Mouse (Mus musculus) retina, adult 2 months (tissue): ENCODE results near the gene Nupr1.
A peak's percentile ranks its signal among the peaks of the same experiment; 100 is the strongest.

Source experiments
- DNase-seq: peaks from one replicate; pipeline ENCODE4 v3.0.0-alpha.2; 2012; ENCODE audit warnings: low read depth, low spot score

Gene Nupr1

DNA sequence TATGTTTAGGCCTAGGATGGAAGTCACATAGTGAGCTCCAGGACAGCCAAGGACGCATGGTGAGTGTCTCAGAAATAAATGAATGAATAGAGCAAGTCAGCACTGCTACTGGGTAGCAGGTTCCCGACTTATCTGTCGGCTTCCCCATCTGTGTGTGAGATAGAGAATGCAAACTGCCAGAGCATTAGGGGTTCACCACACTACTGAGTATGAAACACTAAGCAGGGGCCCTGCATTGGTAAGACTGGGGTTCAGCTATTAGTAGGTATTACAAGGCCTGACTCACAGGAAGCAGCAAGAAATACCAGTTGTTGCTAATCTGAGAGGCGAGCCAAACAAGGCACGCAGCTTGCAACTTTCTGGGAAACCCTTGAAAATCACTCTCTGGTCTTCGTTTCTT lies 31.7 kb downstream of the Nupr1 start:
- no peak for DNase-seq

DNA sequence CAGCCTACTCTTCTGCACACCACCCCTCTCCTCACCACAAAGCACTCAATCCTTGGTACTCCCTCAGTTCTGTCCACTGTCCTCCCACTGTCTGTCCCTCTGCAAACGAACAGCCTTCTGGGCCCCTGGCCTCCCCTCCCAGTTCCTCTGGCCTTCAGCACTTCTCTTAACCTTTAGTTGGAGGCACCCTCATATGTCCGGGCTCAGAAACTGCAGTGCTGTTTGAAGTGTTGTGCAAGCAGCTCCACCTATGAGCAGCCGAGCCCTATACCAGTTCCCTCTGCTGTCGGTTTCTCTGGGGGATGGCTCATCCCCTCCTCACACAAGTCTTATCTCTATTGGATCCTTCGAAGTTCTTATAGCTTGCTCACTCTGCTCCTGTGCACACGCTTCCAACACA lies 34.2 kb downstream of the Nupr1 start:
- DNase-seq: no peak

DNA sequence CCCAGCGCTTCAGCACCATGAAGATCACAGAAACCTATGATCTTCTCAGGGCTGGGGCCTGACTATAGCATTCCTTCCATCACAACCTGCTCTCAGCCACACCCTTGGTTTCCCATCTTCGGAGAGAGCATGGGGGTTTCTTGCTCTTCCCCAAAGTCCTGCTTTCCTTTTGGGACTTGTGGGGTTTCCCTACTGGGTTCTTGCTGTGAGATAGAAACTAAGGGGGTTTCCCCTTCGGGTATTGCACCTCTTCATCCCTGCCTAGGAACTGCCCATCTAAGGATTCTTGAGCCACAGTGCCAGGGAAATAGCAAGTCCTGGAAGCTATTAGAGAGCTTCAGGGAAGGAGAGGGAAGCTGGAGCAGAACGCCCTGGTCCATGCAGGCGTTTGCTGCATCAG lies 34.8 kb downstream of the Nupr1 start:
- no peak for DNase-seq

DNA sequence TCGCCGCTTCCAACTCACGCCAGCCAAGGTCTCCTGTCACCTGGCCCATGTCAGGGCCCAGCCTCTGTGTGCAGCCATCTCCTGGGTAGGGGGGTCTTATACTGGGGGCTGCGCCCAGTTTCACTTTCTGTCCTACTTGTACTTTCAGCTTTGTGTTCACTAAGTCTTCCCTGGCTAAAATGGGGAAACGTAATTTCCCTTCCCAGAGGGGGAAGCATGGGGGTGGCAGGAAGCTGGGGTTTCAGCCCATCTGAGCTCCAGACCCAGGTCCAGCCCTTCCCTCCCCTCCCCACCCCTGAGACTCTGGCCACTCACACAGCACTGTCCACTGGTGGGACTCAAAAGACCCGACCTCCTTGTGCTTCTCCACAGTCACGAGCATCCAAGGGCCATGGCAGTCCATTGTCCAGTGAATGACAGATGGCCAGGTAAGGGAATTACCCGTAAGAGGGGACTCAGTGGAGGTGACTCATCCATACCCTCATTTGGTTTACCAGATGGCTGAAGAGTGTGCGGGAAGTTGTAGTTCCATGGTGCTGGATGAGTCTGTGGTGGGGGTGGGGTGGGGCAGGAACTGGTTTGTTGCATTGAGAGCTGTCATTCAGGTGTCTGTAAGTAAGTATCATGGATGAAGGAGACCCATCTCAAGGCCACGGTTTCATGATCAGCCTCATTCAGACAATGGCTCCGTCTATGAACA lies 35.6 kb downstream of the Nupr1 start, which contains the start of gene Il27:
TSS of gene Il27 (minus strand) at position 80 of the 700 bp plus-strand sequence.
- no peak for DNase-seq

DNA sequence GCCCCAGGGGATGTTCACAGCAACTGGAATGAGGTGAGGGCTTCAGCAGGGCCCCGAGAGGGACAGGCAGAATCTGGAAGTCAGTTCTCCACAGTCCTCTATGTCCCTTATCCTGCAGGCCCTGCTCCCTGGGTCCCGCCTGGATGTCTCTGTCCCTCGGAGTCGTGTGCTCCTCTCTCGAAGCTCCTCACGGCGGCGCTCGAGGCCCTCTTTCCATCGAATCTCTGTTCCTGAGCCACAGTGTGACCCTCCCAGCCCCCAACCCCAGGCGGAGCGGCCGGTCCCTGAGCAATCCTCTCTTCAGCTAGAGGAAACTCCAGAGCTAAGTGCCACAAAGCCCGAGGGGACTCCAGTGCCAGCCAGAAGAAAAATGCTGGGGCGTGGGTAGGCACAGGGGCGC lies 42.9 kb downstream of the Nupr1 start:
- no peak for DNase-seq

DNA sequence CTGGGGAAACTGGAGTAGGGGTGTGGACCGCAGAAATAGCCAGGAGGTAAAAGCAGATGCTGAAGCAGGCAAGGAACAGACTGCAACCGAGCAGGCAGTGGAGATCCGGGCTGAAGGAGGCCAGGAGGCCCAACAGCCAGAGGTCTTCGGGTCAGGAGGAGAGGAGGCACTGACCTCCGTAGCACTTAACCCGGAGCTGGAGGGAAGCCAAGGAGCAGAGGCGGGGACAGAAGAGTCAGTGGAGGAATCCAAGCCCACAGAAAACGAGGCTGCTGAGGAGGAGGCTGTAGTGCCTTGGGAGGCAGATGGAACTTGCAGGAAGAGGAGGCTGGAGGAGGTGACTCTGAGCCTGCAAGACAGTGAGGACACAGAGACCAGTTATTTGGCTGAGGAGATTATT lies 43.8 kb downstream of the Nupr1 start:
- DNase-seq: no peak

DNA sequence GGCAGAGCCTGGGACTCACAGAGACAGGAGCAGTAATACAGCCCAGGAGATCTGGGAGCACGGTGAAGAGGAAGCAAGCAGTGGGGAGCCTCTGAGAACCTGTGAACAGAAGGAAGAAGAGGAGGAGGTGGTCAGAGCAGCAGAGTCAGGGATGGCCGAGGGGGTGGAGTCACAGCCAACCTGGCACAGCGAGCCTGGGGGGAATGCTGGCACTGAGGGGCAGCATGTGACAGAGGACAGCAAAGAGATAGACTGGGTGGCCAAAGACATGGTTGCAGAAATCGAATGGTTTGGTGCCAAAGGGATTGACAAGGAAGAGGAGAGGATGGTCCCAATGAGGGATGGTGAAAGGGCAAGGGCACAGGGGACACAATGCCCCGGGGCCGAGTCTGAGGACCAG lies 44.9 kb downstream of the Nupr1 start, which contains the start of gene Cln3:
TSS of gene Cln3 (minus strand) at position 101 of the 400 bp plus-strand sequence.
- DNase-seq: no peak

DNA sequence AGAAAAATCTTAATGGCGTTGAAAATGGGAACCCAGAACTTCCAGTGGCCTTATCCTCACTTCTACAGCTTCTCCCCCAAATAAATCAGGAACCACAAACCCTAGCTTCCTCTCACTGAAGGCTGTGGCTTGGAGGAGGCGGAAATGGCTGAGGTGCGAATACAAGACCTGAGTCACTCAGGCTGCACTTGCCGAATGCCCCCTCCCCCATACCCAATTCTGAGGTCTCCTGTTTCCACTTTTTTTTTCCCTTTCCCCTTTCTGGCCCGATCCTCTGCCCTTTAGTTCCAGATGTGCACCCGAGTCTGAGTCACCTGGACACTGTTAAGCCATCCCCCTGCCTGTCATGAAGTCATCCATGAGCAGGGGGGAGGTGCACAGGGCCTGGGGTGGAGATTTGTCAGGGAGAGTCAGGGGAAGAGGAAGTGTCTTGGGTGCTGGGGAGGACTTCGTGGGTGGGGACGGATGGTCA lies 46.1 kb downstream of the Nupr1 start, which contains the start of gene Apobr:
TSS of gene Apobr (plus strand) at position 437 of the 472 bp plus-strand sequence.
- no peak for DNase-seq

DNA sequence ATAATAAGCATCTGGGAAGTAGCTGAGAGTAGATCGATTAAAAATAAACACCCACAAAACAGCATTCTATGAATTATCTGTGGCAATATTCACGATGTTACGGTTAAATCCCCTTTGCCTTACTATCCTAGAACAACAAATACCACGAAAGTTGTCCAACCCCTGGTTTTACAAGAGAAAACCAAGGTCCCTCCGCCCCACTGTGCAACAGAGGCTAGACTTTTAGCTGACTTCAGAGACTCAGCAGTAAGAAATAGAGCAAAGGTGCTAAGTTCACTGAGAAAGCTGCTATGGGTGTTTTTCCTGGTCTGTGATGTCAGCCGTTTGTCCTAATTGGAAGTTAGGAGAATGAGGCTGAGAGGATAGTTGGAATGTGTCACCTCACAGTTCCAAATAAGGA lies 46.9 kb downstream of the Nupr1 start:
- no peak for DNase-seq

DNA sequence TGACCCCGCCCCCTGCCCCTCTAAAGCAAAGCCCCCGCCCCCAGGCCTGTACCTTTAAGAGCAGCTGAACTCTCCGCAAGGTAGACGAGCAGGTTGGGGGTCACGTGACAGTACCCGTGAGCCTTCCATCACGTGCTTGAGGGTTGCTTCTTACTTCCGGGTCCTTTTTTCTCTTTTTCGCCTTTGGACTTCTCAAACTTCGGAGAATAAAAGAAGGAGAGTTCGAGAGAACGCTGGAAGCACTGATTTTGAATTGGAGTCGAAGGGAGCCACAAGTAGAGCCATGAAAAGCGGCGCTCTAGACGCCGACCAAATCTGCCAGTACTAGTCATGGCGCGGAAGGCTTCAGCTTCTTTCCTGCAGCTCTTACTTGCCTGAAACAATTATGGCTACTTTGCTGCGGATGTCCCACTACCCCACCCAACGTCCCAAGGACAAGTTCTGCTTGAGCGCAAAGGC lies 47.4 kb downstream of the Nupr1 start:
- DNase-seq: peak; percentile 92

DNA sequence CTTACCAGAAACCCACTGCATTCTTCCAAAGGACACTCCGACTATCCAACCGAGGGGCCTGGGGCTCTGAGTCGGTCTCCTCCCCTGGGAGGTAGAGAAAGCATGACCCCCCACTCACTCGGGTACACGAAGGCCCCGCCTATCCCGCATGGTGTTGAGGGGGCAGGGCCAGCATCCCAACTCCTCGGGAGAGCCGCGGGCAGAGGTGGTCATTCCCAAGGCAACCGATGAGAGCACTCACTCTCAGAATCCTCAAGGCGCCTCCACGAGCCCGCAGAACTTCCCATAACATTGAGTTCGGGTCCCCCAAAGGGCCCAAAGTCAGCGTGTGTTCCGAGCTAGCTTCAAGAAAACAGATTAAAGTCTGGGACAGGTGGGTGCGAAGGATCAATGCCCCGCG lies 47.9 kb downstream of the Nupr1 start:
- no peak for DNase-seq

DNA sequence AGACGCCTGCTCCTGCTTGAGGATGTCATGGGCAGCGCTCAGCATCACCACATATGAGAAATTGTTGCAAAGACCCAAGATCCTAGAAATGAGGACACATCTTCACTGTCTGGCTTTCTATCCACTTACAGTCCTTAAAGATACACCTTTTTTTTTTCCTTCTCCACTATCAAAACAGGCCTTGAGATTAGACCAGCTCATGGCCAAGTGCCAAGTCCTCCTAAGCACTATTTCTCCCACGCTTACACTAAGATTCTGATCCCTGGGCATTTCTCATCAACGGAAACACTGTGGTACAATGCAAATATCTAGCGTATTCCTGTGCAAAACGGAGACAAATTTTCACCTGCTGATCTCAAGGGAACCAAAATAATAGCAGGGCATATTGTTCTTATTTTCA lies 49.0 kb downstream of the Nupr1 start:
- DNase-seq: no peak

DNA sequence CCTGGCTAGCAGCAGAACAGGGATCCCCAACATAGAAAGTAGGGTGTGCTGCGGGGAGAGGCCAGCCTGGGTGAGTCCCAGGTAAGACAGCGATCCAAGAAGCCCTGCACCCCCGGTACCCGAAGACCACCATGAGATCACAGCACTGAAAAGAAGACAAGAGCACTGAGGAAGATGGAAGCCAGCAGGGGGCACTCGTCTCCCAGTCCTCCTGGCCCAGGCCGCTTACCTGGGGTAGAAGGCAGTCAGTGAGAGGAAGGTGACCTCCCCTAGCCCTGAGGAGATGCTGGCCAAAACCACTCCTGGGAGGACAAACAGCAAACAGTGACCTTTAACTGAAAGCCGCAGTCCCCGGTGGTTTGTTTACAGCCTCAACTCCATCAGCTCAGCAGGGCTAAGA lies 51.5 kb downstream of the Nupr1 start:
- DNase-seq: no peak

DNA sequence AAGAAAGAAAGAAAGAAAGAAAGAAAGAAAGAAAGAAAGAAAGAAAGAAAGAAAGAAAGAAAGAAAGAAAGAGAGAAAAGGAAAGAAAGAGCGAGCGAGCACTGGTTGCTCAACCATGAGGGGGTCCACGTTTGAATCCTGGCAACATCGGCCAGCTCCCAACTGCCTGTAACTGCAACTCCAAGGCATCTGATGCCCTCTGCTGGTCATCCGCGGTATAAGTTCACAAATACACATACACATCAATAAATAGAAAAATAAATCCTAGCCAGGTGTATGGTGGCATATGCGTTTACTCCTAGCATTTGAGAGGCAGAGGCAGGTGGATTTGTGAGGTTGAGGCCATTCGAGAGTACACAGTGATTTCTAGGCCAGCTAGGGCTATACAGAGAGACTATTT lies 53.7 kb downstream of the Nupr1 start:
- no peak for DNase-seq
